Mouse (Mus musculus) thymus, adult 2 months (tissue): ENCODE data around the gene Tcf12.

ENCODE experiments used
- CTCF ChIP-seq: fragments of 200-500 bp; IDR thresholded peaks from 2 replicates; pipeline ENCODE4 v1.5.1; 2012; ENCODE audit warnings: mild to moderate bottlenecking, control low read depth, low read length, moderate library complexity, borderline replicate concordance; ENCODE audit not compliant: control insufficient read depth, poor library complexity, insufficient read depth; ENCODE audit errors: extremely low read depth
- POLR2A ChIP-seq: fragments of 200-500 bp; IDR thresholded peaks from 2 replicates; pipeline ENCODE4 v1.6.1; 2012; ENCODE audit warnings: mild to moderate bottlenecking, low read length, control low read depth, moderate library complexity; ENCODE audit not compliant: control insufficient read depth, poor library complexity, insufficient read depth; ENCODE audit errors: extremely low read depth

DNA sequence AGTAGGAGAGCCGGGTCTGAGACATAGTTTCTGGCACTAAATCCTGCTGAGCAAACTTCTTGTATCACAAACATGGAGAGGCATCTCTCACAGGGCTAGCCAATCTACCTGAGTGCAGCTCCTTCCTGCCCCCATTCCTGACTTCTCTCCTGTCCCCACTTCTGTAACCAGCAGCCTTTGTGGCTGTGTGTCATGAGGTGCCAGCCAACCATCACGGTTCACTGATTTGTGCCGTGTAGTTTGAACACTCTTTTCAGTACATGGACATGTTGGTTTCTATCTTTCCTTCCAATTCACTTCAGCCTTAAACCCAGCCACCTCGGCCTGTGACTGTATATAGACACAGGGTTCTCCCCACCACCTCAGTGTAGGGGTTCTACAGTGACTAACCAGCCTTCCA lies 280.7 kb downstream of the Tcf12 start:
- no peak for TF ChIP-seq POLR2A
- no peak for TF ChIP-seq CTCF
